Mouse (Mus musculus) CH12.LX (cell line): ENCODE measurements around the gene Mbd6. TPM values are rescaled to one million over a fixed set of nuclear protein-coding genes. Genes with fewer than 3 reads are reported as not detected.

Experiments
- DNase-seq: peaks from one replicate; pipeline ENCODE4 v3.0.0-alpha.2; 2013; ENCODE audit errors: extremely low read depth
- H3K27ac ChIP-seq: 2 replicates; pipeline ENCODE4 v1.5.1; 2012; ENCODE audit warnings: low read depth, mild to moderate bottlenecking, control low read depth, moderate library complexity; ENCODE audit not compliant: insufficient read depth
- H3K27me3 ChIP-seq: replicated peaks from 2 replicates; pipeline ENCODE3; 2012; ENCODE audit warnings: inconsistent platforms
- H3K36me3 ChIP-seq, 2 experiments: replicated peaks in 1 of 2; 2 replicates each; pipeline versions ENCODE3 to v1.6.1; 2012; ENCODE audit warnings: inconsistent platforms in 1 of 2, low read length in 1 of 2, mild to moderate bottlenecking in 1 of 2, mixed read lengths in 1 of 2, moderate library complexity in 1 of 2; ENCODE audit not compliant: control insufficient read depth in 1 of 2, insufficient read depth in 1 of 2
- H3K4me1 ChIP-seq, 2 experiments: 2 replicates each; pipeline ENCODE4 v1.6.1; 2012; ENCODE audit warnings: inconsistent platforms in 1 of 2, moderate library complexity in 1 of 2; ENCODE audit not compliant: insufficient read depth in 2 of 2, control insufficient read depth in 1 of 2
- H3K4me2 ChIP-seq: 2 replicates; pipeline ENCODE4 v1.6.1; 2012; ENCODE audit warnings: low read depth, mild to moderate bottlenecking, control low read depth; ENCODE audit not compliant: poor library complexity, insufficient read depth, severe bottlenecking
- H3K4me3 ChIP-seq, 3 experiments: fragments of 150-350 bp in 1 of 3; sonication (generic) in 1 of 3; replicated peaks in 1 of 3; 2 replicates each; pipeline versions ENCODE3 to v1.5.1; 2011 to 2012; ENCODE audit warnings: low read depth in 2 of 3, low read length in 2 of 3, mild to moderate bottlenecking in 2 of 3, moderate library complexity in 2 of 3, control low read depth in 1 of 3, improper control_type of control experiment in 1 of 3, inconsistent platforms in 1 of 3, mixed read lengths in 1 of 3; ENCODE audit not compliant: poor library complexity in 1 of 3
- H3K79me2 ChIP-seq: replicated peaks from 2 replicates; pipeline ENCODE4 v1.6.1; 2012; ENCODE audit warnings: mild to moderate bottlenecking, moderate library complexity; ENCODE audit not compliant: control insufficient read depth, poor library complexity, insufficient read depth, severe bottlenecking; ENCODE audit errors: extremely low read depth
- H3K9ac ChIP-seq: 2 replicates; pipeline ENCODE4 v1.6.1; 2012; ENCODE audit warnings: low read depth, mild to moderate bottlenecking, control low read depth, moderate library complexity; ENCODE audit not compliant: insufficient read depth
- H3K9me3 ChIP-seq: replicated peaks from 2 replicates; pipeline ENCODE3; 2012; ENCODE audit warnings: low read length, inconsistent platforms, mixed read lengths
- BHLHE40 ChIP-seq: IDR thresholded peaks from 2 replicates; pipeline ENCODE4 v1.6.1; 2011; ENCODE audit warnings: mild to moderate bottlenecking, low read depth, low read length, improper control_type of control experiment
- CHD1 ChIP-seq: IDR thresholded peaks from 2 replicates; pipeline ENCODE4 v1.6.1; 2012; ENCODE audit warnings: low read depth, low read length, improper control_type of control experiment, inconsistent platforms
- CTCF ChIP-seq, 2 experiments: IDR thresholded peaks in 1 of 2; conservative IDR thresholded peaks in 1 of 2; 2 replicates each; pipeline ENCODE4 v1.5.1; 2011 to 2012; ENCODE audit warnings: low read depth in 2 of 2, low read length in 2 of 2, improper control_type of control experiment in 1 of 2, inconsistent platforms in 1 of 2, mild to moderate bottlenecking in 1 of 2, moderate library complexity in 1 of 2
- ELF1 ChIP-seq: IDR thresholded peaks from 2 replicates; pipeline ENCODE4 v1.6.1; 2014; ENCODE audit warnings: low read depth, mild to moderate bottlenecking, inconsistent platforms, low read length, improper control_type of control experiment
- ETS1 ChIP-seq: conservative IDR thresholded peaks from 2 replicates; pipeline ENCODE4 v1.6.1; 2012; ENCODE audit warnings: low read depth, mild to moderate bottlenecking, inconsistent platforms, low read length, improper control_type of control experiment, moderate library complexity
- GABPA ChIP-seq: IDR thresholded peaks from 2 replicates; pipeline ENCODE4 v1.6.1; 2012; ENCODE audit warnings: low read depth, low read length, improper control_type of control experiment, inconsistent platforms; ENCODE audit not compliant: insufficient replicate concordance
- HCFC1 ChIP-seq: IDR thresholded peaks from 2 replicates; pipeline ENCODE4 v1.6.1; 2012; ENCODE audit warnings: low read depth, mild to moderate bottlenecking, inconsistent platforms, low read length, improper control_type of control experiment
- IRF4 ChIP-seq: IDR thresholded peaks from 2 replicates; pipeline ENCODE4 v1.6.1; 2014; ENCODE audit warnings: low read depth, mild to moderate bottlenecking, inconsistent platforms, low read length, improper control_type of control experiment
- JUN ChIP-seq: IDR thresholded peaks from 2 replicates; pipeline ENCODE4 v1.6.1; 2011; ENCODE audit warnings: low read depth, mild to moderate bottlenecking, low read length, improper control_type of control experiment, moderate library complexity; ENCODE audit not compliant: insufficient read depth
- MAX ChIP-seq: IDR thresholded peaks from 2 replicates; pipeline ENCODE4 v1.6.1; 2011; ENCODE audit warnings: low read length, improper control_type of control experiment
- MAZ ChIP-seq: IDR thresholded peaks from 2 replicates; pipeline ENCODE4 v1.6.1; 2012; ENCODE audit warnings: low read depth, mild to moderate bottlenecking, inconsistent platforms, low read length, improper control_type of control experiment, moderate library complexity
- MXI1 ChIP-seq: IDR thresholded peaks from 2 replicates; pipeline ENCODE4 v1.6.1; 2011; ENCODE audit warnings: mild to moderate bottlenecking, low read depth, low read length, improper control_type of control experiment
- MYC ChIP-seq: IDR thresholded peaks from 2 replicates; pipeline ENCODE4 v1.6.1; 2011; ENCODE audit warnings: low read depth, mild to moderate bottlenecking, improper control_type of control experiment, low read length
- NELFE ChIP-seq: IDR thresholded peaks from 2 replicates; pipeline ENCODE4 v1.6.1; 2011; ENCODE audit warnings: low read depth, low read length, improper control_type of control experiment
- NRF1 ChIP-seq: IDR thresholded peaks from 2 replicates; pipeline ENCODE4 v1.6.1; 2014; ENCODE audit warnings: low read depth, mild to moderate bottlenecking, inconsistent platforms, low read length, improper control_type of control experiment, moderate library complexity
- PAX5 ChIP-seq: IDR thresholded peaks from 2 replicates; pipeline ENCODE4 v1.6.1; 2012; ENCODE audit warnings: low read length, inconsistent platforms, mixed read lengths
- POLR2A ChIP-seq: IDR thresholded peaks from 2 replicates; pipeline ENCODE4 v1.6.1; 2011; ENCODE audit warnings: low read depth, mild to moderate bottlenecking, improper control_type of control experiment, low read length
- RAD21 ChIP-seq: IDR thresholded peaks from 2 replicates; pipeline ENCODE4 v1.6.1; 2011; ENCODE audit warnings: low read depth, mild to moderate bottlenecking, low read length, improper control_type of control experiment, moderate library complexity
- RCOR1 ChIP-seq: conservative IDR thresholded peaks from 2 replicates; pipeline ENCODE4 v1.6.1; 2012; ENCODE audit warnings: low read depth, mild to moderate bottlenecking, inconsistent platforms, low read length, improper control_type of control experiment
- SIN3A ChIP-seq: IDR thresholded peaks from 2 replicates; pipeline ENCODE4 v1.6.1; 2012; ENCODE audit warnings: low read length, improper control_type of control experiment, inconsistent platforms
- SMC3 ChIP-seq: IDR thresholded peaks from 2 replicates; pipeline ENCODE4 v1.6.1; 2011; ENCODE audit warnings: low read depth, low read length, improper control_type of control experiment
- TBP ChIP-seq: conservative IDR thresholded peaks from 2 replicates; pipeline ENCODE4 v1.6.1; 2011; ENCODE audit warnings: low read depth, low read length, improper control_type of control experiment
- TCF12 ChIP-seq: IDR thresholded peaks from 2 replicates; pipeline ENCODE4 v1.6.1; 2014; ENCODE audit warnings: low read depth, mild to moderate bottlenecking, inconsistent platforms, low read length, improper control_type of control experiment
- UBTF ChIP-seq: IDR thresholded peaks from 2 replicates; pipeline ENCODE4 v1.6.1; 2012; ENCODE audit warnings: low read depth, mild to moderate bottlenecking, inconsistent platforms, low read length, improper control_type of control experiment, moderate library complexity
- USF1 ChIP-seq: IDR thresholded peaks from 2 replicates; pipeline ENCODE4 v1.6.1; 2014; ENCODE audit warnings: low read depth, mild to moderate bottlenecking, inconsistent platforms, low read length, improper control_type of control experiment
- ZC3H11A ChIP-seq: IDR thresholded peaks from 2 replicates; pipeline ENCODE4 v1.6.1; 2012; ENCODE audit warnings: low read depth, mild to moderate bottlenecking, inconsistent platforms, low read length, improper control_type of control experiment
- ZNF384 ChIP-seq: IDR thresholded peaks from 2 replicates; pipeline ENCODE4 v1.6.1; 2012; ENCODE audit warnings: low read depth, low read length, improper control_type of control experiment, inconsistent platforms
- dilution Hi-C: fragments of 300-500 bp; cut with MboI; formaldehyde crosslinking; loops from 2 replicates; pipeline ENCODE4 v1.14.3; 2020; ENCODE audit warnings: low sequenced_read_pairs; ENCODE audit not compliant: extremely low pct_unique_long_range_greater_than_20kb, extremely low pct_ligation_motif_present
- in situ Hi-C: fragments of 300-500 bp; cut with MboI; formaldehyde crosslinking; loops from 3 replicates; pipeline ENCODE4 v1.14.3; 2019; ENCODE audit warnings: low sequenced_read_pairs, low pct_ligation_motif_present, low pct_unique_long_range_greater_than_20kb, mixed read lengths
- polyA plus RNA-seq: library from polyadenylated mRNA; unstranded; fragments of >175 nt; gene quantifications from 2 replicates; pipeline ENCODE4 v1.2.1, GENCODE M21; 2012; ENCODE audit warnings: low read depth; ENCODE audit not compliant: insufficient read length
- total RNA-seq, 2 experiments: library from RNA; depleted of rRNA; stranded (reverse); fragments of 300-350 nt in 1 of 2; fragments of >200 nt in 1 of 2; gene quantifications; 2 replicates each; pipeline ENCODE4 v1.2.3; 2012 to 2014

Gene Mbd6
- total and polyA plus RNA-seq, 3 experiments, result 0.74 to 16.5 (median 2.7) TPM

- no peak overlapping the region for H3K27ac ChIP-seq
- peaks cover 36 to 53% of the 10 kb centered on the region in 2 experiments for H3K36me3 ChIP-seq
- H3K9me3 ChIP-seq, result no peaks in the 10 kb centered on the region
- no peak overlapping the region for H3K4me3 ChIP-seq
- no peak overlapping the region for H3K4me2 ChIP-seq
- H3K27me3 ChIP-seq, result no peaks in the 10 kb centered on the region
- no peak for DNase-seq
- no peak for TF ChIP-seq BHLHE40
- no peak for TF ChIP-seq ELF1
- no peak for TF ChIP-seq SIN3A
- no peak for TF ChIP-seq USF1
- TF ChIP-seq JUN, result no peak
- no peak for TF ChIP-seq TBP
- TF ChIP-seq POLR2A, result no peak
- no peak for TF ChIP-seq TCF12
- H3K79me2 ChIP-seq, result no peaks in the 10 kb centered on the region
- H3K9ac ChIP-seq, result no peak overlapping the region
- in situ Hi-C loops (no loop called here), dilution Hi-C loops (no loop called here)
- peaks cover 5 to 41% of the 10 kb centered on the region in 2 experiments for H3K4me1 ChIP-seq
Measured at GRCm38 (mm10) chr10:127325454-127326016, 36.7 kb upstream of the Mbd6 start.

DNA sequence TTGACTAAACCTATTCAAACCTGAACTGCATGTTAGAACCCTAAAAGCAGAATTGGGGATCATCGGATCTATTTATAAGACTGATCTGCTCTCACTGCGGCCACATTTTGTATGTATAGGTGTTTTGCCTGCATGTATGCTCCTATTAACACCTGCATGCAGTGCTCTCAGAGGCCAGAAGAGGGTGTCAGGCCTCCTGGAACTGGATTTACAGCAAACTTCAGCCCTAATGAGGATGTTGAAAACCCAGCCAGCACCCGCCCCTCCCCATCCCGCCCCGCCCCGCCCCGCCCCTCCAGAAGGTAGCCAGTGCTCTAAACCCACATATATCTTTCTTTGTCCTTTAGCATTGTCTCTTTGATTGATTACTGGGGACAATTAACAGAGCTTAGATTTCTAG lies 35.7 kb upstream of the Mbd6 start:
- no peak for TF ChIP-seq ZC3H11A
- no peak for TF ChIP-seq CHD1
- TF ChIP-seq MYC, result 0 out of 2 replicates have a peak, but pooled peaks have one; percentile 61
- TF ChIP-seq NRF1, result no peak
- no peak for TF ChIP-seq UBTF
- 0 out of 2 replicates have a peak, but pooled peaks have one; percentile 18 for TF ChIP-seq NELFE
- peak; percentile 21; the same call in 1 of the 2 replicates for TF ChIP-seq IRF4
- TF ChIP-seq JUN, result no peak
- peak; percentile 44 to 72; a peak in 3 of 4 replicates for TF ChIP-seq CTCF (conservative IDR thresholded peaks at IDR 0.05 in 1 of 2, IDR thresholded peaks at IDR 0.05 in 1 of 2; ENCODE audit: low read depth in 2 of 2, low read length in 2 of 2)
- 0 out of 2 replicates have a peak, but pooled peaks have one; percentile 10 for TF ChIP-seq MXI1
- peak; percentile 37 for TF ChIP-seq RAD21
- TF ChIP-seq ZNF384, result no peak
- no peak for TF ChIP-seq PAX5
- 0 out of 2 replicates have a peak, but pooled peaks have one; percentile 21 for TF ChIP-seq ELF1
- peak; percentile 30 for TF ChIP-seq HCFC1
- TF ChIP-seq SMC3, result peak; percentile 49
- TF ChIP-seq USF1, result no peak
- TF ChIP-seq SIN3A, result peak; percentile 46; the same call in 1 of the 2 replicates
- TF ChIP-seq MAX, result no peak
- TF ChIP-seq MAZ, result 0 out of 2 replicates have a peak, but pooled peaks have one; percentile 46
- TF ChIP-seq POLR2A, result no peak
- no peak for TF ChIP-seq RCOR1
- no peak for TF ChIP-seq GABPA
- TF ChIP-seq ETS1, result no peak
- H3K27me3 ChIP-seq, result no peaks in the 10 kb centered on the region
- no peak overlapping the region for H3K27ac ChIP-seq
- peaks cover 29 to 42% of the 10 kb centered on the region in 2 experiments for H3K36me3 ChIP-seq
- H3K4me3 ChIP-seq, result peak overlapping the region; percentile 58 to 81 (median 75)
- H3K4me1 ChIP-seq, result peaks cover 5 to 41% of the 10 kb centered on the region in 2 experiments
- DNase-seq, result peak; percentile 94
- dilution Hi-C loops, result no loop called here
- H3K9ac ChIP-seq, result 0 out of 2 replicates have a peak overlapping the region, but pooled peaks have one; percentile 87
- in situ Hi-C loops, result no loop called here
- H3K4me2 ChIP-seq, result peak overlapping the region; percentile 97
- H3K9me3 ChIP-seq, result no peaks in the 10 kb centered on the region
- H3K79me2 ChIP-seq, result no peaks in the 10 kb centered on the region
